Mouse (Mus musculus) CH12.LX (cell line): ENCODE measurements at regions not wholly inside any gene's neighbourhood (a gene's known extent, or its start where the extent isn't known, plus 50 kb on each side); places are given as distances from the start of the nearest gene placed in this dataset.

ENCODE experiments used
- DNase-seq: peaks from one replicate; pipeline ENCODE4 v3.0.0-alpha.2; 2013; ENCODE audit errors: extremely low read depth
- H3K27ac ChIP-seq: 2 replicates; pipeline ENCODE4 v1.5.1; 2012; ENCODE audit warnings: low read depth, mild to moderate bottlenecking, control low read depth, moderate library complexity; ENCODE audit not compliant: insufficient read depth
- H3K27me3 ChIP-seq: replicated peaks from 2 replicates; pipeline ENCODE3; 2012; ENCODE audit warnings: inconsistent platforms
- H3K36me3 ChIP-seq, 2 experiments: replicated peaks in 1 of 2; 2 replicates each; pipeline versions ENCODE3 to v1.6.1; 2012; ENCODE audit warnings: inconsistent platforms in 1 of 2, low read length in 1 of 2, mild to moderate bottlenecking in 1 of 2, mixed read lengths in 1 of 2, moderate library complexity in 1 of 2; ENCODE audit not compliant: control insufficient read depth in 1 of 2, insufficient read depth in 1 of 2
- H3K4me1 ChIP-seq, 2 experiments: 2 replicates each; pipeline ENCODE4 v1.6.1; 2012; ENCODE audit warnings: inconsistent platforms in 1 of 2, moderate library complexity in 1 of 2; ENCODE audit not compliant: insufficient read depth in 2 of 2, control insufficient read depth in 1 of 2
- H3K4me2 ChIP-seq: 2 replicates; pipeline ENCODE4 v1.6.1; 2012; ENCODE audit warnings: low read depth, mild to moderate bottlenecking, control low read depth; ENCODE audit not compliant: poor library complexity, insufficient read depth, severe bottlenecking
- H3K4me3 ChIP-seq, 3 experiments: fragments of 150-350 bp in 1 of 3; sonication (generic) in 1 of 3; replicated peaks in 1 of 3; 2 replicates each; pipeline versions ENCODE3 to v1.5.1; 2011 to 2012; ENCODE audit warnings: low read depth in 2 of 3, low read length in 2 of 3, mild to moderate bottlenecking in 2 of 3, moderate library complexity in 2 of 3, control low read depth in 1 of 3, improper control_type of control experiment in 1 of 3, inconsistent platforms in 1 of 3, mixed read lengths in 1 of 3; ENCODE audit not compliant: poor library complexity in 1 of 3
- H3K79me2 ChIP-seq: replicated peaks from 2 replicates; pipeline ENCODE4 v1.6.1; 2012; ENCODE audit warnings: mild to moderate bottlenecking, moderate library complexity; ENCODE audit not compliant: control insufficient read depth, poor library complexity, insufficient read depth, severe bottlenecking; ENCODE audit errors: extremely low read depth
- H3K9ac ChIP-seq: 2 replicates; pipeline ENCODE4 v1.6.1; 2012; ENCODE audit warnings: low read depth, mild to moderate bottlenecking, control low read depth, moderate library complexity; ENCODE audit not compliant: insufficient read depth
- H3K9me3 ChIP-seq: replicated peaks from 2 replicates; pipeline ENCODE3; 2012; ENCODE audit warnings: low read length, inconsistent platforms, mixed read lengths
- BHLHE40 ChIP-seq: IDR thresholded peaks from 2 replicates; pipeline ENCODE4 v1.6.1; 2011; ENCODE audit warnings: mild to moderate bottlenecking, low read depth, low read length, improper control_type of control experiment
- EP300 ChIP-seq: IDR thresholded peaks from 2 replicates; pipeline ENCODE4 v1.6.1; 2011; ENCODE audit warnings: low read length, improper control_type of control experiment
- GABPA ChIP-seq: IDR thresholded peaks from 2 replicates; pipeline ENCODE4 v1.6.1; 2012; ENCODE audit warnings: low read depth, low read length, improper control_type of control experiment, inconsistent platforms; ENCODE audit not compliant: insufficient replicate concordance
- HCFC1 ChIP-seq: IDR thresholded peaks from 2 replicates; pipeline ENCODE4 v1.6.1; 2012; ENCODE audit warnings: low read depth, mild to moderate bottlenecking, inconsistent platforms, low read length, improper control_type of control experiment
- IRF4 ChIP-seq: IDR thresholded peaks from 2 replicates; pipeline ENCODE4 v1.6.1; 2014; ENCODE audit warnings: low read depth, mild to moderate bottlenecking, inconsistent platforms, low read length, improper control_type of control experiment
- KAT2A ChIP-seq: IDR thresholded peaks from 2 replicates; pipeline ENCODE4 v1.6.1; 2012; ENCODE audit warnings: low read length, improper control_type of control experiment, inconsistent platforms; ENCODE audit not compliant: insufficient replicate concordance
- MAZ ChIP-seq: IDR thresholded peaks from 2 replicates; pipeline ENCODE4 v1.6.1; 2012; ENCODE audit warnings: low read depth, mild to moderate bottlenecking, inconsistent platforms, low read length, improper control_type of control experiment, moderate library complexity
- MYC ChIP-seq: IDR thresholded peaks from 2 replicates; pipeline ENCODE4 v1.6.1; 2011; ENCODE audit warnings: low read depth, mild to moderate bottlenecking, improper control_type of control experiment, low read length
- NRF1 ChIP-seq: IDR thresholded peaks from 2 replicates; pipeline ENCODE4 v1.6.1; 2014; ENCODE audit warnings: low read depth, mild to moderate bottlenecking, inconsistent platforms, low read length, improper control_type of control experiment, moderate library complexity
- PAX5 ChIP-seq: IDR thresholded peaks from 2 replicates; pipeline ENCODE4 v1.6.1; 2012; ENCODE audit warnings: low read length, inconsistent platforms, mixed read lengths
- POLR2A ChIP-seq: IDR thresholded peaks from 2 replicates; pipeline ENCODE4 v1.6.1; 2011; ENCODE audit warnings: low read depth, mild to moderate bottlenecking, improper control_type of control experiment, low read length
- SMC3 ChIP-seq: IDR thresholded peaks from 2 replicates; pipeline ENCODE4 v1.6.1; 2011; ENCODE audit warnings: low read depth, low read length, improper control_type of control experiment
- TBP ChIP-seq: conservative IDR thresholded peaks from 2 replicates; pipeline ENCODE4 v1.6.1; 2011; ENCODE audit warnings: low read depth, low read length, improper control_type of control experiment
- TCF12 ChIP-seq: IDR thresholded peaks from 2 replicates; pipeline ENCODE4 v1.6.1; 2014; ENCODE audit warnings: low read depth, mild to moderate bottlenecking, inconsistent platforms, low read length, improper control_type of control experiment
- UBTF ChIP-seq: IDR thresholded peaks from 2 replicates; pipeline ENCODE4 v1.6.1; 2012; ENCODE audit warnings: low read depth, mild to moderate bottlenecking, inconsistent platforms, low read length, improper control_type of control experiment, moderate library complexity
- USF2 ChIP-seq: conservative IDR thresholded peaks from 2 replicates; pipeline ENCODE4 v1.6.1; 2011; ENCODE audit warnings: low read depth, low read length, improper control_type of control experiment
- ZKSCAN1 ChIP-seq: IDR thresholded peaks from 2 replicates; pipeline ENCODE4 v1.6.1; 2012; ENCODE audit warnings: low read depth, inconsistent platforms, low read length, improper control_type of control experiment, borderline replicate concordance
- ZMIZ1 ChIP-seq: IDR thresholded peaks from 2 replicates; pipeline ENCODE4 v1.6.1; 2012; ENCODE audit warnings: low read depth, mild to moderate bottlenecking, inconsistent platforms, low read length, improper control_type of control experiment
- dilution Hi-C: fragments of 300-500 bp; cut with MboI; formaldehyde crosslinking; loops from 2 replicates; pipeline ENCODE4 v1.14.3; 2020; ENCODE audit warnings: low sequenced_read_pairs; ENCODE audit not compliant: extremely low pct_unique_long_range_greater_than_20kb, extremely low pct_ligation_motif_present
- in situ Hi-C: fragments of 300-500 bp; cut with MboI; formaldehyde crosslinking; loops from 3 replicates; pipeline ENCODE4 v1.14.3; 2019; ENCODE audit warnings: low sequenced_read_pairs, low pct_ligation_motif_present, low pct_unique_long_range_greater_than_20kb, mixed read lengths

DNA sequence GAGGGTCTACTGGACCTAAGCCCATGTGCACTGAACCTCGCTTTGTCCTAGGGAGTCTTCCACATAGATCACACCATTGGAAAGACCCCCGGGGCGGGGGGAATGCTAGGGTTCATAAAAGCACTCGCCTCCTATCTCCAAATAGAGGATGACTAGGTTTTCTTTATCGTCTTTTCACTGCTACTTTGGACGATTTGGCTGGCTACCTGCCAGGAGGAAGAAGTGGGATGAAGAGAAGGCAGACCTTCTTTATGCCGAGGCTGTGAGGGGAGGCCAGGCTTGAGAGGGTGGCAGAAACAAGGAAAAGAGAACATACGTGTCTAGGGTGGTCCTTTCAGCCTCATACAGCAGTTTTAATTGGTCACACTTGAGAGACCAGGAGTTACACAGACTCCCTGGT is 96.6 kb upstream of the Bcor start:
- H3K36me3 ChIP-seq = no peaks in the 10 kb centered on the region
- dilution Hi-C loops = no loop called here

DNA sequence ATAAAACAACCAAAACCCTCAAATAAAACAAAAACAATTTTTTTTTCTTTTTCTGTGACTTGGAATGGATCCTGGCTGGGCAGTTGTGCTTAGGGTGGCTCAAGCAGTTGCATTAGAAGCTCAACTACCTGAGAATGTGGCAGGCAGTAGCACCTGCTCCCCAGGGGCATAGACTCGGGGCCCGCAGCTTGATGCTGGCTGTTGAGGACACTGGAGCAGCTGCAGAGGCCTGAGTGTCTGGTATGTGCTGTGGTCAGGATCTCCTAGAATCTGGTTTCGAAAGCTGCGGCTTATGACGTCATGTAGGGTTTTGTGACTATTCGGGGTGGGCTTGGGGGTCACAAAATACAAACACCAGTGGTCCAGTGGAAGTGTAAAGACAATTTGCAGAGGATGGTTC is 103.7 kb upstream of the Bcor start:
- Histone ChIP-seq H3K27ac (no peak overlapping the region), H3K4me3 (no peak overlapping the region), H3K9me3 (no peaks in the 10 kb centered on the region), H3K27me3 (no peaks in the 10 kb centered on the region), H3K4me1 (peaks cover 5 to 16% of the 10 kb centered on the region in 2 experiments; a peak in 3 of 4 replicates), H3K9ac (no peak overlapping the region), H3K36me3 (no peaks in the 10 kb centered on the region), H3K4me2 (no peak overlapping the region), H3K79me2 (no peaks in the 10 kb centered on the region)
- dilution Hi-C loops (no loop called here), in situ Hi-C loops (loop anchor here (25.0 kb wide), 1 partner anchor 627 kb away; no protein-coding TSS in a partner anchor)
- TF ChIP-seq EP300 (0 out of 2 replicates have a peak, but pooled peaks have one; percentile 22), SMC3 (no peak)
- DNase-seq = no peak

More for the DNA sequence above, 96.6 kb upstream of the Bcor start:
- H3K9me3 ChIP-seq = no peaks in the 10 kb centered on the region
- H3K4me1 ChIP-seq = peaks cover 5 to 28% of the 10 kb centered on the region in 2 experiments; a peak in 3 of 4 replicates
- H3K4me3 ChIP-seq = no peak overlapping the region
- no peak for TF ChIP-seq POLR2A
- no peak for TF ChIP-seq MAZ
- TF ChIP-seq UBTF = no peak
- no peak for TF ChIP-seq GABPA
- no peak for TF ChIP-seq USF2
- no peak for TF ChIP-seq ZKSCAN1
- no peak for TF ChIP-seq TBP
- no peak for TF ChIP-seq HCFC1
- TF ChIP-seq TCF12 = no peak
- no peak for TF ChIP-seq KAT2A
- no peak for TF ChIP-seq MYC
- TF ChIP-seq PAX5 = no peak
- TF ChIP-seq IRF4 = no peak
- no peak for TF ChIP-seq SMC3
- TF ChIP-seq NRF1 = no peak
- TF ChIP-seq BHLHE40 = no peak
- TF ChIP-seq ZMIZ1 = no peak
- no peak overlapping the region for H3K27ac ChIP-seq
- H3K79me2 ChIP-seq = no peaks in the 10 kb centered on the region
- DNase-seq = no peak
- in situ Hi-C loops = loop anchor here (10.0 to 25.0 kb wide), 2 partner anchors 252 to 619 kb away; no protein-coding TSS in a partner anchor
- no peak overlapping the region for H3K9ac ChIP-seq
- no peak overlapping the region for H3K4me2 ChIP-seq
- H3K27me3 ChIP-seq = no peaks in the 10 kb centered on the region
